Mouse (Mus musculus) activated CD4-positive, CD25-positive, alpha-beta regulatory T cell, adult 9 weeks (primary cell): ENCODE results near the gene Olfr1322. TPM values are rescaled to one million over a fixed set of nuclear protein-coding genes. Genes with fewer than 3 reads are reported as not detected.

Experiments
- polyA plus RNA-seq: library from polyadenylated mRNA; unstranded; fragments of 100-300 nt; shearing (Covaris generic); gene quantifications from one replicate; pipeline ENCODE4 v1.2.1, GENCODE M21; 2017

Gene Olfr1322
- not detected for polyA plus RNA-seq

DNA sequence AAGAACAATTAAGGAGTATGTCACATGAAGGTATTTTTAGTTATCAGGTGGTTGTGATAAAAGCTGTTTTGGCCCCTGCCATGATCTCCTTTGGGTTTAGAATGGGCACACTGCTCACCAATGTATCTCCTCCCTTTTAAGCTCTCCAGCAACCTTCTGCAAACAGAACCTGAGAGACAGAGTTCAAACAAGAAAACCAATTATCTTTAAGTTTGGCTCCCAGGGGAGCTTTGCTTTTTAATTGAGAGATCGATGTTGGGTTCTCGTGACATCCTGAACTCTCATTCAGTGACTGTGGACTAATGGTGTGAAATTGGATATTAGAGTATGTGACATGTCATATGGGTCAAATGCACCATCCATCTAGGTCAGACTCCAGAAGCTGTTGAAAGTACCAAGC lies at the start of gene Olfr1322:
TSS of gene Olfr1322 (minus strand) at position 101 of the 400 bp plus-strand sequence.

Other genes starting within 250 kb of the Olfr1322 start
- gene Olfr1320, start 219.2 kb downstream of the Olfr1322 start, polyA plus RNA-seq: not detected
- not detected for gene Olfr1321, start 156.4 kb downstream of the Olfr1322 start, polyA plus RNA-seq
- gene Igsf1, start 93.7 kb downstream of the Olfr1322 start, polyA plus RNA-seq: not detected
- gene Olfr1323, start 127.9 kb upstream of the Olfr1322 start, polyA plus RNA-seq: not detected